Mouse (Mus musculus) neutrophil, adult 5-6 weeks (primary cell): ENCODE measurements around the gene Rbms2. TPM values are rescaled to one million over a fixed set of nuclear protein-coding genes. Genes with fewer than 3 reads are reported as not detected.
"Not testable (repeated sequence)": the region's sequence is repeated elsewhere in the genome, so short reads cannot be mapped to it uniquely, and the experiment has no call there.

Experiments used
- ATAC-seq: fragments of 151-379, 151-347 bp; 2 replicates; pipeline ENCODE4 v1.8.0; 2017; ENCODE audit warnings: mild to moderate bottlenecking, moderate TSS enrichment; ENCODE audit not compliant: insufficient number of reproducible peaks, poor library complexity, low FRiP score, severe bottlenecking; ENCODE audit errors: extremely low read depth
- total RNA-seq: library from RNA; stranded (forward); fragments of 200-1000 nt; gene quantifications from 2 replicates; pipeline ENCODE4 v1.2.3, GENCODE M21; 2017

The Rbms2 gene
- total RNA-seq, 1 experiment from 2014 or later: 12.5 TPM

DNA sequence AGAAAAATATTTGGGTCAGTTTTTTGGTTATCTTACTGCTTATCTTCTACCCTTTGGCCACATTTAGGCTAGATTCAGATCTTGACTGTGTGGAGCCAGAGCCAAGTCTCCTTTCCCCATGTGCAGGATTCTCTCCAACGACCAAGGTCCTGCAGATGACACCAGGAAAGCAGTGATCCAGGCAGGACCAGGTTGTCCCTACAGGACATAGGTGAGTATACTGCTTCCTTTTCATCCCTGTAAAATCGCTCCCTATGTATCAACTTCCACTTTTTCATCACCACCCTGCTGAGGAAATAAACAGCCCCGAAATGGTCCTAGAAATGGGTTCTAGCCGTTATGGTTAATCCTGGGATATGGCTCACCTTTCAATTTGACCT lies 83.8 kb downstream of the Rbms2 start:
- ATAC-seq: no peak

DNA sequence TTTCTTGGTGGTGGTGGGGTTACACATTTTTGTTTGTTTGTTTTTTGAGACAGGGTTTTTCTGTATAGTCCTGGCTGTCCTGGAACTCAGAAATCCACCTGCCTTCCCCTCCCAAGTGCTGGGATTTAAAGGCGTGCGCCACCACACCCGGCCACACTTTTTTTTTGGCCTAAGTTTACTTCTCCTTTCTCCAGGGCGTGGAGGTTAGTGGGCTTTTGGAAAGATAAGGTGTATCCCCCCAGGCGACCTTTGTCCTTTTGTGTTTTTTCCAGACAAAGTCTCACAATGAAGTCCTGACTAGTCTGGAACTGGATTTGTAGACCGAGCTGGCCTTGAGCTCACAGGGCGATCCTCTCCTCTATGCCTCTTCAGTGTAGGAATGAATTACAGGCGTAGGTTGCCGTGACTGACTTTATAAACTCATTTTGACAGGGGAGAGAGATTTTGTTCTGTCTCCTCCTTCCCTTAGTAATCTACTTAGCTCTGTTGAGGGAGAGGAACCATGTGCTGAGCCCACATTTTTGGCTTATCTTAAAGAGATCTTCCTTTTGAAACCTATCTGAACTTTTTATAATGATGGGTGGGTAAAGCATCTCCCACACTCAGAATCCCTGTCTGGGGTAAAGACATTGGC lies 85.0 kb downstream of the Rbms2 start:
- ATAC-seq: no peak

DNA sequence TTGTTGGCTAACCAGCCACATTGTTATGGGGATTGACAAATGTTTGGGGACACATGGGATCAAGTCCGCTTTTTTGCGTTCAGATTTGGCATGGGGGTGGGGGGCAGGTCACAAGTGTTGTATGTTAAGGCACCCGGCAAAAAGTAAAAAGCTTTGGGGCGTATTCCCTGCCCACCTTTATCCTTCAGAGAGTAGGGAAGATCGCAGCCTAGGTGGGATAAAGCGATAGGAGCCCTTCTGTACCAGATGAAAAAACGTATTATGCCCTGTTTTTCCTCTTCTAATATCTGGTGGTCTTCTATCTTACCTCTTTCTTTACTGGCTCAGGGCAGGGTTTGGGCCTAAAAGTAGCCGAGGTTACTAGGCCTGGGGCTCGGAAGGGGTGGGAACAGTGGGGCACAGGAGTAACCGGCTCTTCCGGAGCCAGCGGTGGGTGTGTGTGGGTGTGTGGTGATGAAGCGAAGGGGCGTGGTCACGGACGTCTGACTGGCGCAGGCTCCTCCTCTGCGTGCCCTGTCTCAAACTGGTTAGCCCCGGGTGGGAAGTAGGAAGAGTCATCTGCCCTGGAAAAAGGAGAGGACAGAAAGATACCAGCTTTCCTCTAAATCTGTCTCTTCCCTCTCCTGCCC lies 85.6 kb downstream of the Rbms2 start:
- peak; percentile 67 for ATAC-seq

GRCm38 (mm10) chr10:128093496-128094294 lies 86.4 kb downstream of the Rbms2 start:
- no peak for ATAC-seq

GRCm38 (mm10) chr10:128092506-128093495 lies 87.3 kb downstream of the Rbms2 start:
- peak; percentile 14 for ATAC-seq

DNA sequence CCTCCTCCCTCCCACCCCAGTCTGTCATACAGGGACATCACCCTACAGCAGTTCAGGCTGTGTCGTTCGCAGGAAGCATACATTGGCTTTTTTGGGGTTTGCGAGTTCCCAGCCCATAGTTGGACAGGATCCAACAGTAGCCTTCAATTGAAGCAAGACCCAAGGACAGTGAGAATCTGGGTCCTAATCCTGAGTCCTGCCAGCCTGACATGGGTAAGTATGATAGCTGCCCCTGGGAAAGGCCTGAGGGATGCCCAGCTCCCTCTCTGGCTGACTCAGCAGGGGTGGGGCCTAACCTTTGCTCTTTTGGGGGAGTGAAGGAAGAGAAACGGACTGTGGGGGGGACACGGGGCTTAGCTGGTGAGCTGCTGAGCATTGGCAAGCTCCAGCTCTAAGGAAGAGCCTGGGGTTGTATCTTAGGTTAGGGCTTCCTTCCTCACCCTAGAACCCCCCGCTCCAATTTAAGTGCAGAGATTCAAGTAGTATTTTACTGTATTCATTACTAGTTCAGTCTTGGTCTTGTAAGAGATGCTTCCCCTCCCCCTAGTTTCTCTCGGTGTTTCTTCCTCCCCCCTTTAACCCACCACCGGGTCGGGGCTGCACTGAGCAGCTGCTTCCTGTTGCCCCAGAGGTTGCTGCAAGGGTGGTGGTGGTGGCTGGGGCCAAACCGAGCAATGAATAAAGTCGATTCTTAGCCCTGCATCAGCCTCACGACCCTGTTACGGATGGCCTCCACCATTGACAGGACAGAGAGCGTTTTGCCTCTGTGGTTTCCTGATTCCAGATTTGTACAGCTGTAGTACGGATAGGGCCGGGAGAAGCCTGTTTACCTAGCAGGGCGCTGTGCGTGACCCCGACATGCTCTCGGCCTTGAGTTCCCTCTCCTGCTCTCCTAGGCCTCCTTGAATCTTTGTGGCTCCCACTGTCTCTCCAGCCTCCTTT lies 88.3 kb downstream of the Rbms2 start, which contains the start of gene Baz2a:
Gene Baz2a (plus strand): TSS at position 14 of the 942 bp plus-strand sequence.
- ATAC-seq: peak; percentile 24; the same call in 1 of the 2 replicates

GRCm38 (mm10) chr10:128090651-128091563 lies 89.2 kb downstream of the Rbms2 start:
- peak; percentile 55 for ATAC-seq

DNA sequence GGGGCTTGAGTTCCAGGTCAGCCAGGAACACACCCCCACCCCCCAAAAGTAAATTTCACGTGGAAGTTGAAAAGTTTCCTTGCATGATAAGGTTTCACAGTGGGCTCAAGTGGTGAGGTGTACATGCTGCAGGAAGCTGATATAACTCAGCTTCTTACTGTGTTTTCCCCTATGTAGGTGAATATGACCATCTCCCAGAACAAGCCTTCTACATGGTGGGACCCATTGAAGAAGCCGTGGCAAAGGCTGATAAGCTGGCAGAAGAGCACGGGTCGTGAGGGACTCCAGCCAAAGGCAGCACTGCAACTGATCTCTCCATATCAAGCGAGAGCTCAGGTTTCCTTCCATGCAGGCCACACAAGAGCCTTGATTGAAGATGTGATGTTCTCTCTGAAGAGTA lies 90.3 kb downstream of the Rbms2 start:
- no peak for ATAC-seq

DNA sequence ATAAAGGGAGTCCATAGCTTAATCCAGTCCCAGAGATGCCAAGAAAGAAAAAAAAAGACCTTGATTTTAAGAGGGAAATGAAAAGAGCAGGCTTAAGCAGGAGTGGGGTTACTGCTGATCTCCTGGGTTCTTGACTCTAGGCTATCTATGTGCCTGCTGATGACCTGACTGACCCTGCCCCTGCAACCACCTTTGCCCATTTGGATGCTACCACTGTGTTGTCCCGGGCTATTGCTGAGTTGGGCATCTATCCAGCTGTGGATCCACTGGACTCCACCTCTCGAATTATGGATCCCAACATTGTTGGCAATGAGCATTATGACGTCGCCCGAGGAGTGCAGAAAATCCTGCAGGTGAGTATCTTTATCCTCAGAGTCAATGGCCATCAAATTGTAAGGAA lies 91.9 kb downstream of the Rbms2 start:
- no peak for ATAC-seq

DNA sequence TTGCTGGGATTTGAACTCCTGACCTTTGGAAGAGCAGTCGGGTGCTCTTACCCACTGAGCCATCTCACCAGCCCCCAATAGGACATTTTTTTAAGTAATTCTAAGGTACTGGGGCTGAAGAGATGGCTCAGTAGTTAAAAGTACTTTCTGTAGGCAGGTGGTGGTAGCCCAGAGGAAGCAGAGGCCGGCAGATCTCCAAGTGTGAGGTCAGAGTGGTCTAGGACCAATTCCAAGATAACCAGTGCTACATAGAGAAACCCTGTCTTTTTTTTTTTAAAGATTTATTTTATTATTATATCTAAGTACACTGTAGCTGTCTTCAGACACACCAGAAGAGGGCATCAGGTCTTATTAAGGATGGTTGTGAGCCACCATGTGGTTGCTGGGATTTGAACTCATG lies 92.9 kb downstream of the Rbms2 start:
- ATAC-seq: not testable (repeated sequence)

GRCm38 (mm10) chr10:128086391-128086790 lies 93.7 kb downstream of the Rbms2 start:
- no peak for ATAC-seq

- ATAC-seq: no peak
Measured at GRCm38 (mm10) chr10:128084160-128084559, 95.9 kb downstream of the Rbms2 start.

- no peak for ATAC-seq
Measured at GRCm38 (mm10) chr10:128083688-128084087, 96.4 kb downstream of the Rbms2 start.

- peak; percentile 96 for ATAC-seq
Measured at GRCm38 (mm10) chr10:128082880-128083421, 97.1 kb downstream of the Rbms2 start, which contains the start of gene Atp5b. Gene Atp5b (plus strand): TSS chr10:128083273.

DNA sequence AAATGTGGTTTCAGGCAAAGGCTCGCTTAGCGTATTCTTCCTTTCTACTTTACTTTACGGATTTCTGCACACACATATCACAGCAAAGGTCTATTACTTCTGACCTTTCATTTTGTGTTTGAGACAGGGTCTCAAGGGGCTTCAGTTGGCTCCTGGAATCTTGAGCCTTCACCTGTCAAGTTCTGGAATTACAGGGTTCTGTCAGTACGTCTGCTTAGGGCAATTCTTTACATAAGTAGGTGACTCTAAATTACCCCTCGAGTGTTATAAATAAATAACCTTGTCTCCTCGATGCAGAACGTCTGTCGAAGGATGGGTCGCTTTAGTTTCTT lies 97.7 kb downstream of the Rbms2 start:
- no peak for ATAC-seq

DNA sequence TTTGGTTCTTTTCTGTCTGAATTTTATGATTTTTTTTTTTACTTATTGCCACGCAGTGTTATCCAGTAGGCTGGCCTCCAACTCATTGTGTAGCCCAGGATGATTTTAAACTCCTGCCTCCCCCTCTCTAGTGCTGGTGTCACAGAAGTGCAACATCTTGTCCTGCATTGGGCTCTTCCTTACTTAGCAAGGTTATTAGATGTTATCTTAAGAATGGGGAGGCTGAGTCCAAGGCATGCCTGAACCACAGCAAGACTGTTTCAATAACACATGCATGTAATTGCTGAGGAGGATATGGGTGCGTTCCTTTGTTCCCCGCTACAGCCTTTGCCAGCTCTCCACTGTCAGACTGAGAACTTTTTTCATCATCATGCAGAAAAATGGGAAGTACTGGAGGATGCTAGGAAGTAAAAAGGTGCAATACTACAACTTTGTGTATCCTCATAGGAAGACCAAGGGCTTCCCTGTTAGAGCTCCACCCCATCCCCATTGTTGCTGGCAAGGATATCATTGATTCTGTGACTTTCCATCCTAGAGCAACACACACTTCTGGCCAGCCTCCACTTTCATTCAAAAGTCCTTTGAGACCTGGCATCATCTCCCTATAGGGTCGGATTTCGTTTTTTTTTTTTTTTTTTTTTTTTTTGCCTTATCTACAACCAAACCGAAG lies 98.2 kb downstream of the Rbms2 start:
- no peak for ATAC-seq
